Mouse (Mus musculus) hindbrain, embryonic 15.5 days (tissue): ENCODE data around the gene E130114P18Rik. TPM values are rescaled to one million over a fixed set of nuclear protein-coding genes. Genes with fewer than 3 reads are reported as not detected.

Experiments
- polyA plus RNA-seq: library from polyadenylated mRNA; unstranded; fragments of >200 nt; fragmentation: Nextera tagmentation; extraction: Ambion mirVana; gene quantifications from 2 replicates; pipeline ENCODE4 v1.2.1, GENCODE M21; 2015

E130114P18Rik gene
- polyA plus RNA-seq, 1 experiment from 2014 or later: 23.1 TPM

Other genes with a start within 250 kb of the E130114P18Rik start
- gene Nfia, start 5.3 kb downstream of the E130114P18Rik start, polyA plus RNA-seq: 39.5 and 47.1 TPM in 2 replicates